Mouse (Mus musculus) forebrain, embryonic 16.5 days (tissue): Measurements from ENCODE around the gene Shroom3. TPM values are rescaled to one million over a fixed set of nuclear protein-coding genes. Genes with fewer than 3 reads are reported as not detected.

Source experiments
- ATAC-seq: fragments of 200-750 bp; cut with Nextera tagmentation; 2 replicates; pipeline ENCODE4 v1.8.0; 2017; ENCODE audit warnings: mild to moderate bottlenecking, moderate library complexity
- H3K27ac ChIP-seq: fragments of 300-500 bp; sonication (generic); 2 replicates; pipeline ENCODE4 v1.5.1; 2014; ENCODE audit warnings: low read length, control low read depth
- H3K27me3 ChIP-seq: fragments of 300-500 bp; sonication (generic); replicated peaks from 2 replicates; pipeline ENCODE4 v1.6.1; 2014; ENCODE audit warnings: low read length; ENCODE audit not compliant: control insufficient read depth, insufficient read depth
- H3K36me3 ChIP-seq: fragments of 300-500 bp; sonication (generic); 2 replicates; pipeline ENCODE4 v1.6.1; 2014; ENCODE audit not compliant: control insufficient read depth, insufficient read depth
- H3K4me1 ChIP-seq: fragments of 300-500 bp; sonication (generic); replicated peaks from 2 replicates; pipeline ENCODE4 v1.6.1; 2014; ENCODE audit warnings: low read length; ENCODE audit not compliant: control insufficient read depth, insufficient read depth
- H3K4me2 ChIP-seq: fragments of 300-500 bp; sonication (generic); 2 replicates; pipeline ENCODE4 v1.6.1; 2014; ENCODE audit warnings: mild to moderate bottlenecking, low read length, control low read depth
- H3K4me3 ChIP-seq: fragments of 300-500 bp; sonication (generic); replicated peaks from 2 replicates; pipeline ENCODE4 v1.5.1; 2014; ENCODE audit warnings: mild to moderate bottlenecking, low read length, control low read depth
- H3K9ac ChIP-seq: fragments of 300-500 bp; sonication (generic); replicated peaks from 2 replicates; pipeline ENCODE4 v1.6.1; 2014; ENCODE audit warnings: low read depth, low read length, control low read depth
- H3K9me3 ChIP-seq: fragments of 300-500 bp; sonication (generic); 2 replicates; pipeline ENCODE4 v1.6.1; 2016; ENCODE audit warnings: low read length; ENCODE audit not compliant: control insufficient read depth
- whole genome bisulfite sequencing: fragments of 180-500 bp; shearing (Covaris S2); extraction: QIAGEN DNeasy Blood & Tissue Kit; methylation state at CpG from one replicate; pipeline ENCODE4 v1.1.7; 2014; 5-methylcytosine and 5-hydroxymethylcytosine counted together
- polyA plus RNA-seq: library from polyadenylated mRNA; unstranded; fragments of >200 nt; fragmentation: Nextera tagmentation; extraction: Ambion mirVana; gene quantifications from 2 replicates; pipeline ENCODE4 v1.2.1, GENCODE M21; 2015

Gene Shroom3
- polyA plus RNA-seq, 1 experiment from 2014 or later, result 1.4 TPM

DNA sequence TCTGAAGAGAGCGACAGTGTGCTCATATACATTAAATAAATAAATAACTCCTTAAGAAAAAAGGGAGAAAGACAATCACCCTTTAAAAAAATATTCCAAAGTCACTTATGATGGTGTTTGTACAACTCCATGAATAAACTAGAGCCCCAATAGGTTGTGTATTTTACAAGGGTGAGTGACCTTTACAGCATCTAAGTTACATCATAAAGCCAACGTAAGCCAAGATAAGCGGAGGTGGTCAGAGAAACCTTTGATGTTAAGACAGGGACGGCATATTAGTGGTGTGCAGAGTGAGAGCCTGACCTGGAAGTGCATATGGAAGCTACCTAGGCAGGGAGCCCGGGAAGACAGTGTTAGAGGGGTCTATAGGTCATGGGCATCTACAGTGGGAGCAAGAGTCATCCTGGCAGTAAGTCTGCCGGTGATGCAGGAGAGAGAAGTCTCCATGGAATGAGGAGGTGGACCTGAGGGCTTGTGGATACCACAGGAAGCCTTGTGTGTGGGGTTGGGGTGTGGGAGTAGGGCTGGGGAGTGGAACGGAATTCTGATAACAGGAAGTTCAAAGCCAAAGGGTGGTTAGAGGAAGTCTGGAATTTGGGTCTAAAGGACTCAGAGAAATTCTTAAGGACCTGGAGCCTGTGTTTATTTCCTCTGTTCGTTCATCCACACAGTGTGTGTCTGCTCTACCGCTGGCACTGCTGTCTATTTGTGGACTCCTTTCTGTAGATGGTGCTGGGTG is 78.5 kb downstream of the Shroom3 start:
- Histone ChIP-seq H3K9me3 (no peaks in the 10 kb centered on the region), H3K9ac (no peak overlapping the region), H3K4me3 (no peak overlapping the region), H3K27ac (no peak overlapping the region), H3K27me3 (no peaks in the 10 kb centered on the region), H3K36me3 (no peaks in the 10 kb centered on the region), H3K4me2 (no peak overlapping the region), H3K4me1 (no peaks in the 10 kb centered on the region)
- WGBS, result 87% methylated on average over 9 of the region's 9 CpGs
- no peak for ATAC-seq

DNA sequence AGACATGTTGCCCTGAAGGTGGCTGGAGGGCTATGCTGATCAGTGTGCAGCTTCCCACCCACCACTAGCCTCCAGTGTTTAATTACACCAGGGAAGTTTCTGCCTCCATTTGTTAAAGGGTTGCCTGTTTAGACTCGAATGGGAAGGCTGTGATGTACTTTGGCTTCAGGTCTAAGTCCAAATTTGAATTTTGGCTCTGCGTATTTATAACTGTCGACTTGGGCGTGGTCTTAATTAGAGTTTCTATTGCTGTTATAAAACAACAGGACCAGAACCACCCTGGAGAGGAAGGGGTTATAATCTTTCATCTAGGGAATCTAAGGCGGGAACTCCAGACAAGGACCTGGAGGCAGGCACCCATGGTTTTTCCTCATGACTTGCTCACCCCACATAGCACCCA is 79.2 kb downstream of the Shroom3 start:
- no peak for ATAC-seq

DNA sequence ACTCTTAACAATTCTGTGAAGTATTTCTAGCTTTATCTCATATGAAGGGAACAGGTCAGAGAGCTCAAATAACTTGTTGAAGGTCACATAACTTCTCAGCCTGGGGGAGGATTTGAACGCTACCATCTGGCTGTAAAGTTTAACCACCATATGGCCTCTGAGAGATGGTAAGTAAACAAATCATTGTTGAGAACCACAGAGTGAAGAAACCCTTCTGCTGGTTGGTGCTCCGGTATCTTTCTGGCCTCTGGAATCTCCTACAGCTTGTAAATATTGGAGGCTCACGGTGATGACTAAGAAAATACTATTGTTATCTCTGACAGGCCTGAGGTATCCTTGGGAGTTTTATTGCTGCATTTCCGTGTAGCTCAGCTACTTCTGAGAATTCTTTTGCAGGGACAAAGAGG is 80.3 kb downstream of the Shroom3 start:
- WGBS, result 50% methylated on average over 4 of the region's 4 CpGs
- no peak overlapping the region for H3K27ac ChIP-seq
- H3K27me3 ChIP-seq, result no peaks in the 10 kb centered on the region
- H3K9ac ChIP-seq, result no peak overlapping the region
- H3K4me3 ChIP-seq, result no peak overlapping the region
- no peaks in the 10 kb centered on the region for H3K9me3 ChIP-seq
- no peak for ATAC-seq
- no peaks in the 10 kb centered on the region for H3K36me3 ChIP-seq
- no peaks in the 10 kb centered on the region for H3K4me1 ChIP-seq
- H3K4me2 ChIP-seq, result no peak overlapping the region

More for the DNA sequence above, 79.2 kb downstream of the Shroom3 start:
- no peak overlapping the region for H3K4me2 ChIP-seq
- H3K36me3 ChIP-seq, result no peaks in the 10 kb centered on the region
- H3K4me3 ChIP-seq, result no peak overlapping the region
- H3K9me3 ChIP-seq, result no peaks in the 10 kb centered on the region
- no peak overlapping the region for H3K9ac ChIP-seq
- WGBS, result 93% methylated on average over 5 of the region's 5 CpGs
- H3K4me1 ChIP-seq, result no peaks in the 10 kb centered on the region
- no peaks in the 10 kb centered on the region for H3K27me3 ChIP-seq
- H3K27ac ChIP-seq, result no peak overlapping the region

DNA sequence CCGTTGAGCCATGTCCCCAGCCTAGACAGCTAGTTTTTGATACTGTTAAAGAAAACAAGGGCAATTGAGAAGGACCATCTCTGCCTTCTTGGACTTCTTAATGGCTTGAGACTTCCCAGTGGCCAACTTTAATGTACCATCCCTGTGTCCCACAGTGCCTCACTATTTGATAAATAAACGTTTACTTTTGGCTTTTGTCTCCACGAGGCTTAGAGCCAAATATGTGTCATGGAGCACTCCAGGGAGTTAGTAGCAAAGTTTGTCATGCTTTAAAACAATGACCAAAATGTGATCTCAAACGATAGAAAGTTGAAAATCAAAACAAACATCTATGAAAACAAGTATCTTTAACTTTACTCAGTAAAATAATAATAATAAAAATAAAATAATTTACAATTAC is 83.1 kb downstream of the Shroom3 start:
- no peaks in the 10 kb centered on the region for H3K27me3 ChIP-seq
- H3K9ac ChIP-seq, result no peak overlapping the region
- H3K36me3 ChIP-seq, result no peaks in the 10 kb centered on the region
- 0 out of 2 replicates have a peak, but pooled peaks cover 4% of the 10 kb centered on the region for H3K9me3 ChIP-seq
- H3K27ac ChIP-seq, result no peak overlapping the region
- H3K4me2 ChIP-seq, result no peak overlapping the region
- no peaks in the 10 kb centered on the region for H3K4me1 ChIP-seq
- no peak for ATAC-seq
- 65% methylated on average over 4 of the region's 4 CpGs for WGBS
- H3K4me3 ChIP-seq, result no peak overlapping the region

DNA sequence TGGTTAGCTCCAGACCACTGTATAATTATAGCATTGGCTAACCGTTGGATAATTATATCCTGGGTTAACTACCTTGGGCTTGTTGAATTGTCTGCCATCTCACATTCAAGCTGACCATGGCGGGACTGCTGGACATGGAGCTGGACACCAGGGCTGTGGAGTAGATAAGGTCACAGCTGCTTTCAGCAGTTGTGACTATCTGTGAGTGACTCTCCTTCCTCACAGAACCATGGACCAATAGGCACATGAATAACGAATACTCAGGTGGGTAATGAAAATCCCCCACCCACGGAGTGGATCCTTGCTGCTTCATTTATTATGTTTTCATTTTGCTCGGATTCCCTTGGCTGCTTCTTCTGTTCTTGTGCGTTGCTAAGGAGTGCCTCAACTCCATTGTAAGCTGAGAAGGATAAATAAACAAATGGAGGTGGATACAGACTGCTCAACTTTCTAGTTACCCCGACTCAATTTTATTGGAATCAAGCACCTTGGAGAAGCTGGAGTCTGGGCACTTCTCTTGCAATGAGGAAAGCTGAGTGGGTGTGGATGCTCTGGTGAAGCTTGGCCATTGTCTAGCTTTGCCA is 84.1 kb downstream of the Shroom3 start:
- Histone ChIP-seq H3K4me1 (no peaks in the 10 kb centered on the region), H3K27ac (no peak overlapping the region), H3K9ac (no peak overlapping the region), H3K36me3 (no peaks in the 10 kb centered on the region), H3K4me2 (no peak overlapping the region), H3K4me3 (no peak overlapping the region), H3K9me3 (0 out of 2 replicates have a peak, but pooled peaks cover 4% of the 10 kb centered on the region), H3K27me3 (no peaks in the 10 kb centered on the region)
- 51% methylated on average over 7 of the region's 7 CpGs for WGBS
- no peak for ATAC-seq

DNA sequence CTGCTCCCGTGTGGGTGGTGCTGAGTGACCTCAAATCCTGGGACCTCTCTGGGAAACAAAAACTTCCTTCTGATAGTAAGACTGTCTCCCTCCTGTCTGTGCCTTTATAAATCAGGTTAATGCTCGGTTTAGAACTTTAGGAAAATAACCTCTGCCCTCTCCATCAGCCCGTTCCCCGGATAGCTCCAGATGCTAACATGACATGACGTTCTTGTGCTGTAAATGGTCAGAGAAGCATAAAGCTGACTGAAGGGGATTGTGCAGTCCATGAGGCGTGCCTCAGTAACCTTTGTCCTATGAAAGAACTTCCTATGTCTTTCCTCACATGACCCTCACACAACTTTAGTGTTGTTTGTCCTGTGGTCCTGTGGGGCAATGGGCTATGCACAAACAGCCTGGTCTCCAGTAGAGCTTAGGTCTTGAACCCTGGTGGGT is 84.6 kb downstream of the Shroom3 start:
- H3K4me2 ChIP-seq, result no peak overlapping the region
- no peaks in the 10 kb centered on the region for H3K4me1 ChIP-seq
- H3K9me3 ChIP-seq, result 0 out of 2 replicates have a peak, but pooled peaks cover 4% of the 10 kb centered on the region
- ATAC-seq, result no peak
- H3K9ac ChIP-seq, result no peak overlapping the region
- H3K27me3 ChIP-seq, result no peaks in the 10 kb centered on the region
- H3K27ac ChIP-seq, result no peak overlapping the region
- H3K36me3 ChIP-seq, result no peaks in the 10 kb centered on the region
- no peak overlapping the region for H3K4me3 ChIP-seq
- WGBS, result 85% methylated on average over 6 of the region's 6 CpGs

DNA sequence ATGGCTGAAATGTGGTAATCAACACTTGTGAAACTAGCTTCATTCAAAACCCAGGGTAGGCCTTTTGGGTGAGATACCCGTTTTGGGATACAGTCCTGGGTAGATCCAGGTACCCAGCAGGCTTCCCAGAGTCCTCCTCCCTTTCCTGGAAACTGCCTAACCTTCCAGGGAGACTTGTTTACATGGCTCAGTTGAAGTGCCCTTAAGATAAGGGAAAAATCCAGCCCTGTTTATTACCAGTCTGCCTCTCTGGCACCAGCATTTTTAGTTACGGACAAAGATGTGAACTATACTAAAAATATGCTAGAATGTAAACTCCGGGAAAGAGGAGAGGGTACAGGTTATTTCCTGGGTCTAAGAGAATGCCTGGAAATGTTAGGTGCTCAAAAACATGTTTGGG is 90.6 kb downstream of the Shroom3 start:
- no peak overlapping the region for H3K4me2 ChIP-seq
- H3K27me3 ChIP-seq, result no peaks in the 10 kb centered on the region
- H3K9me3 ChIP-seq, result 0 out of 2 replicates have a peak, but pooled peaks cover 4% of the 10 kb centered on the region
- ATAC-seq, result no peak
- H3K4me3 ChIP-seq, result no peak overlapping the region
- no peaks in the 10 kb centered on the region for H3K36me3 ChIP-seq
- H3K9ac ChIP-seq, result no peak overlapping the region
- 80% methylated on average over 3 of the region's 3 CpGs for WGBS
- no peaks in the 10 kb centered on the region for H3K4me1 ChIP-seq
- H3K27ac ChIP-seq, result no peak overlapping the region

DNA sequence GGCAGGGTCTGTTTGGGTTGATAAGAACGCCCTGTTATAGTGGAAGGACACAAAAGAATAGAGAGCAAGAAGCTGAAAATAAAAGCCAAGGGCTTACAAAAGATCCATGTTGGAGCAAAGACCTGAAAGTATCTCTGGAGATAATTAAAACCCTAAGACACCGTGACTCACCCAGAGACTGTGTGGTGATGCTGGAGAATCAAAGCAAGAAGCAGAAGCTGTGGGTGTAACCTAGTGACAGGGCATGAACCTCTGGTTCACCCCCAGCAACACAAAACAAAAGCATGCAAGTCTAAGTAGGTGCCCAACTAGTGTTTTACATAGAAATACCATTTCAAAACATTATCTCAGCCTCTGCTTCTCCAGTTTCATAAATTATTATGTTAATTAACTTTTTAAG is 91.2 kb downstream of the Shroom3 start:
- ATAC-seq, result no peak
- no peaks in the 10 kb centered on the region for H3K27me3 ChIP-seq
- WGBS, result 58% methylated on average over 2 of the region's 2 CpGs

DNA sequence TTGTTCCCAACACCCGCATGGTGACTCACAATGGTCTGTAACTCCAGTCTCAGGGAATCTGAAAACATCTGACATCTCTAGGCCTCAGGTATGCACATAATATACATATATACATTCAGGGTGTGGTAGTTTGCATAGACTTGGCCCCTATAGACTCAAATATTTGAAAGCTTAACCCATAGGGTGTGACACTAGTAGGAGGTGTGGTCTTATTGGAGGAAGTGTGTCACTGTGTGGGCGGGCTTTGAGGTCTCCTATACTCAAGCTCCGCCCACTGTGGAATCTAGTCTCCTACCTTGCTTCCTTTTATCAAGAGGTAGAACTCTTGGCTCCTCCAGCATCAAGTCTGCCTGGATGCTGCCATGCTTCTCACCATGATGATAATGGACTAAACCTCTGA is 91.7 kb downstream of the Shroom3 start:
- no peaks in the 10 kb centered on the region for H3K36me3 ChIP-seq
- no peak overlapping the region for H3K9ac ChIP-seq
- H3K4me2 ChIP-seq, result no peak overlapping the region
- WGBS, result 95% methylated on average over 3 of the region's 3 CpGs
- H3K9me3 ChIP-seq, result no peaks in the 10 kb centered on the region
- no peaks in the 10 kb centered on the region for H3K27me3 ChIP-seq
- H3K27ac ChIP-seq, result no peak overlapping the region
- ATAC-seq, result no peak
- H3K4me3 ChIP-seq, result no peak overlapping the region
- H3K4me1 ChIP-seq, result no peaks in the 10 kb centered on the region

More for the DNA sequence above, 91.2 kb downstream of the Shroom3 start:
- no peak overlapping the region for H3K27ac ChIP-seq
- 0 out of 2 replicates have a peak, but pooled peaks cover 3% of the 10 kb centered on the region for H3K9me3 ChIP-seq
- no peak overlapping the region for H3K4me3 ChIP-seq
- H3K9ac ChIP-seq, result no peak overlapping the region
- no peaks in the 10 kb centered on the region for H3K36me3 ChIP-seq
- no peaks in the 10 kb centered on the region for H3K4me1 ChIP-seq
- no peak overlapping the region for H3K4me2 ChIP-seq
